Mouse (Mus musculus) layer of hippocampus, adult 8-10 months (tissue): ENCODE data around the gene Armc8. TPM values are rescaled to one million over a fixed set of nuclear protein-coding genes. Genes with fewer than 3 reads are reported as not detected.

Experiments
- total RNA-seq, 4 experiments: library from RNA; stranded (reverse); gene quantifications; 2 replicates each; pipeline ENCODE4 v1.2.4; 2022

Gene Armc8
- total RNA-seq, 4 experiments from 2014 or later, result 48.1 to 57.8 (median 57.1) TPM

Other genes with a start within 250 kb of the Armc8 start
- gene Esyt3, start 210.3 kb downstream of the Armc8 start, total RNA-seq, result 1 to 10 TPM; 1.4 to 4.0 (median 2.6) TPM
- 100 to 1,000 TPM; 133 to 164 (median 142) TPM for gene Mras, start 131.5 kb downstream of the Armc8 start, total RNA-seq
- under 1 TPM; 0.39 to 0.85 (median 0.62) TPM for gene Nme9, start 117.4 kb downstream of the Armc8 start, total RNA-seq
- gene Dbr1, start 6.9 kb upstream of the Armc8 start, total RNA-seq, result 10 to 100 TPM; 13.3 to 19.1 (median 14.7) TPM
- gene A4gnt, start 43.6 kb upstream of the Armc8 start, total RNA-seq, result under 1 TPM in 2 of 4 experiments, not detected in 2; 0.14 to 0.39 TPM
- gene Dzip1l, start 60.6 kb upstream of the Armc8 start, total RNA-seq, result 10 to 100 TPM; 20.9 to 28.1 (median 25.1) TPM
- gene Cldn18, start 148.4 kb upstream of the Armc8 start, total RNA-seq, result not detected